Mouse (Mus musculus) lung, embryonic 14.5 days (tissue): Measurements from ENCODE around the gene Tmem52b. TPM values are rescaled to one million over a fixed set of nuclear protein-coding genes. Genes with fewer than 3 reads are reported as not detected.

ENCODE experiments used
- ATAC-seq: fragments of 200-750 bp; cut with Nextera tagmentation; 2 replicates; pipeline ENCODE4 v1.8.0; 2017; ENCODE audit warnings: mild to moderate bottlenecking, moderate TSS enrichment, moderate library complexity; ENCODE audit not compliant: insufficient read depth
- DNase-seq: peaks from one replicate; pipeline ENCODE4 v3.0.0-alpha.2; 2015
- H3K27ac ChIP-seq: fragments of 300-500 bp; sonication (generic); 2 replicates; pipeline ENCODE4 v1.5.1; 2014; ENCODE audit warnings: low read depth, mild to moderate bottlenecking, moderate library complexity
- H3K27me3 ChIP-seq: fragments of 300-500 bp; sonication (generic); 2 replicates; pipeline ENCODE4 v1.6.1; 2014; ENCODE audit warnings: low read length, control low read depth; ENCODE audit not compliant: insufficient read depth
- H3K36me3 ChIP-seq: fragments of 300-500 bp; sonication (generic); 2 replicates; pipeline ENCODE4 v1.6.1; 2014; ENCODE audit warnings: control low read depth; ENCODE audit not compliant: insufficient read depth
- H3K4me1 ChIP-seq: fragments of 300-500 bp; sonication (generic); 2 replicates; pipeline ENCODE4 v1.6.1; 2014; ENCODE audit warnings: antibody characterized with exemption, control low read depth; ENCODE audit not compliant: insufficient read depth
- H3K4me2 ChIP-seq: fragments of 300-500 bp; sonication (generic); 2 replicates; pipeline ENCODE4 v1.6.1; 2014; ENCODE audit warnings: mild to moderate bottlenecking
- H3K4me3 ChIP-seq: fragments of 300-500 bp; sonication (generic); 2 replicates; pipeline ENCODE4 v1.5.1; 2014; ENCODE audit warnings: low read depth, low read length
- H3K9ac ChIP-seq: fragments of 300-500 bp; sonication (generic); 2 replicates; pipeline ENCODE4 v1.6.1; 2014
- H3K9me3 ChIP-seq: fragments of 300-500 bp; sonication (generic); 2 replicates; pipeline ENCODE4 v1.6.1; 2016; ENCODE audit warnings: low read depth, low read length, control low read depth
- CTCF ChIP-seq: IDR thresholded peaks from 2 replicates; pipeline ENCODE4 v1.5.1; 2016; ENCODE audit warnings: antibody characterized with exemption, low read depth
- WGBS: fragments of 180-500 bp; shearing (Covaris S2); extraction: QIAGEN DNeasy Blood & Tissue Kit; methylation state at CpG from one replicate; pipeline ENCODE4 v1.1.7; 2014; 5-methylcytosine and 5-hydroxymethylcytosine counted together
- polyA plus RNA-seq: library from polyadenylated mRNA; unstranded; fragments of >200 nt; fragmentation: Nextera tagmentation; extraction: Ambion mirVana; gene quantifications from 2 replicates; pipeline ENCODE4 v1.2.1, GENCODE M21; 2014

The Tmem52b gene
- polyA plus RNA-seq, 1 experiment from 2014 or later, result 0.55 TPM

- no peak overlapping the region for H3K4me3 ChIP-seq
- ATAC-seq, result no peak
- H3K36me3 ChIP-seq, result peaks cover 38% of the 10 kb centered on the region
- DNase-seq, result no peak
- no peak for TF ChIP-seq CTCF
- H3K27me3 ChIP-seq, result no peaks in the 10 kb centered on the region
- H3K27ac ChIP-seq, result no peak overlapping the region
- no peak overlapping the region for H3K4me2 ChIP-seq
- no peak overlapping the region for H3K9ac ChIP-seq
- WGBS, result 88% methylated on average over 3 of the region's 3 CpGs
- no peaks in the 10 kb centered on the region for H3K9me3 ChIP-seq
- H3K4me1 ChIP-seq, result no peaks in the 10 kb centered on the region
Measured at GRCm38 (mm10) chr6:129542540-129542939, 30.2 kb downstream of the Tmem52b start.

- Histone ChIP-seq H3K9ac (no peak overlapping the region), H3K27ac (no peak overlapping the region), H3K9me3 (no peaks in the 10 kb centered on the region), H3K4me1 (no peaks in the 10 kb centered on the region), H3K4me3 (no peak overlapping the region), H3K36me3 (peaks cover 30% of the 10 kb centered on the region), H3K27me3 (no peaks in the 10 kb centered on the region), H3K4me2 (no peak overlapping the region)
- WGBS, result 53% methylated on average over 6 of the region's 6 CpGs
- TF ChIP-seq CTCF, result peak; percentile 92
- ATAC-seq (peak; percentile 80), DNase-seq (peak; percentile 85)
Measured at GRCm38 (mm10) chr6:129543709-129544606, 31.6 kb downstream of the Tmem52b start.

- Histone ChIP-seq H3K4me1 (no peaks in the 10 kb centered on the region), H3K4me2 (no peak overlapping the region), H3K9me3 (no peaks in the 10 kb centered on the region), H3K36me3 (no peaks in the 10 kb centered on the region), H3K9ac (no peak overlapping the region), H3K27ac (no peak overlapping the region), H3K27me3 (no peaks in the 10 kb centered on the region), H3K4me3 (no peak overlapping the region)
- ATAC-seq, result no peak
- 68% methylated on average over 2 of the region's 2 CpGs for WGBS
- TF ChIP-seq CTCF, result no peak
- DNase-seq, result no peak
Measured at GRCm38 (mm10) chr6:129547277-129547676, 34.9 kb downstream of the Tmem52b start.

GRCm38 (mm10) chr6:129548009-129548408 is 35.7 kb downstream of the Tmem52b start:
- Histone ChIP-seq H3K4me3 (no peak overlapping the region), H3K9me3 (no peaks in the 10 kb centered on the region), H3K36me3 (no peaks in the 10 kb centered on the region), H3K27ac (no peak overlapping the region), H3K9ac (no peak overlapping the region), H3K4me2 (no peak overlapping the region), H3K4me1 (no peaks in the 10 kb centered on the region), H3K27me3 (no peaks in the 10 kb centered on the region)
- no peak for TF ChIP-seq CTCF
- ATAC-seq, result no peak
- 58% methylated on average over 3 of the region's 3 CpGs for WGBS
- no peak for DNase-seq

GRCm38 (mm10) chr6:129557298-129558023 is 45.1 kb downstream of the Tmem52b start:
- Histone ChIP-seq H3K27me3 (no peaks in the 10 kb centered on the region), H3K4me2 (no peak overlapping the region), H3K9me3 (no peaks in the 10 kb centered on the region), H3K4me3 (no peak overlapping the region), H3K9ac (no peak overlapping the region), H3K36me3 (no peaks in the 10 kb centered on the region), H3K27ac (no peak overlapping the region), H3K4me1 (no peaks in the 10 kb centered on the region)
- no peak for TF ChIP-seq CTCF
- ATAC-seq, result no peak; the same call in 1 of the 2 replicates
- peak; percentile 13 for DNase-seq

GRCm38 (mm10) chr6:129558946-129559640 is 46.7 kb downstream of the Tmem52b start:
- Histone ChIP-seq H3K4me1 (no peaks in the 10 kb centered on the region), H3K9me3 (no peaks in the 10 kb centered on the region), H3K36me3 (no peaks in the 10 kb centered on the region), H3K4me2 (no peak overlapping the region), H3K27me3 (no peaks in the 10 kb centered on the region), H3K4me3 (no peak overlapping the region), H3K27ac (no peak overlapping the region), H3K9ac (no peak overlapping the region)
- ATAC-seq (peak; percentile 90), DNase-seq (peak; percentile 89)
- 18% methylated on average over 12 of the region's 12 CpGs for WGBS
- TF ChIP-seq CTCF, result peak; percentile 94
